Mouse (Mus musculus) embryonic stem cell, embryonic (primary cell): ENCODE data around the gene Skor1.

Source experiments
- CTCF ChIA-PET, 4 experiments: fragments of 300-600 bp in 2 of 4; fragments of 350-600 bp in 2 of 4; sonication (Branson Sonifier 250); formaldehyde crosslinking; loops; one replicate each; lab custom pipeline; 2022; ENCODE audit warnings: inconsistent platforms in 2 of 4; lab: Charles Lee
- POLR2A ChIA-PET, 4 experiments: fragments of 300-600 bp in 2 of 4; fragments of 350-600 bp in 2 of 4; sonication (Branson Sonifier 250); formaldehyde crosslinking; loops; one replicate each; lab custom pipeline; 2022; ENCODE audit warnings: antibody characterized with exemption in 4 of 4, inconsistent platforms in 1 of 4; lab: Charles Lee

Gene Skor1

GRCm38 (mm10) chr9:63163756-63164155 lies 15.0 kb upstream of the Skor1 start:
- POLR2A ChIA-PET, result no interaction called here
- CTCF ChIA-PET, result interaction anchor here in 1 of 4 experiments (0.6 kb wide), 1 partner anchor 463 kb away, joined by 3 read pairs; no protein-coding TSS in a partner anchor

DNA sequence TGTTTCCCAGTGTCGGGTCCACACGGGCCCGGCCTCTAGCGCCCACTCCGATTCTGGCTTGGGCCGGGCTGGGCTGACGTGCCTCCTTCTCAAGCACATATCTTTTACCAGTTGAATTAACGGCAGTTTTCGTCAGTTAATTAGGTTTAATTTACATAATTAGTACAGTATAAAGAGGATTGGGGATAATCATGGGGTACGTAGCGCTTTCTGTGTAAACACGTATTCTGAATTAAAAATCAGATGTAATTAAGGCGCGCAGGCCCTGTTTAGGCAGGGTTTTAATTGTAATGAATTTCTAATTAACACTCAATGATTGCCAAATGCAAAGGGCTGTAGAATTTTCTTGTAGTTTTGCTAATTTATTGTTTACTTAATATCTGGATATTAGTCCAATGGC lies 3.2 kb upstream of the Skor1 start:
- CTCF ChIA-PET, result interaction anchor here in 2 of 4 experiments (0.5 to 1.5 kb wide), 5 partner anchors 12 to 29 kb away, joined by 3 to 4 read pairs (median 4); no protein-coding TSS in a partner anchor
- POLR2A ChIA-PET, result interaction anchor here in 3 of 4 experiments (0.6 to 1.6 kb wide), 6 partner anchors 10 to 545 kb away, joined by 3 to 5 read pairs (median 3); no protein-coding TSS in a partner anchor

DNA sequence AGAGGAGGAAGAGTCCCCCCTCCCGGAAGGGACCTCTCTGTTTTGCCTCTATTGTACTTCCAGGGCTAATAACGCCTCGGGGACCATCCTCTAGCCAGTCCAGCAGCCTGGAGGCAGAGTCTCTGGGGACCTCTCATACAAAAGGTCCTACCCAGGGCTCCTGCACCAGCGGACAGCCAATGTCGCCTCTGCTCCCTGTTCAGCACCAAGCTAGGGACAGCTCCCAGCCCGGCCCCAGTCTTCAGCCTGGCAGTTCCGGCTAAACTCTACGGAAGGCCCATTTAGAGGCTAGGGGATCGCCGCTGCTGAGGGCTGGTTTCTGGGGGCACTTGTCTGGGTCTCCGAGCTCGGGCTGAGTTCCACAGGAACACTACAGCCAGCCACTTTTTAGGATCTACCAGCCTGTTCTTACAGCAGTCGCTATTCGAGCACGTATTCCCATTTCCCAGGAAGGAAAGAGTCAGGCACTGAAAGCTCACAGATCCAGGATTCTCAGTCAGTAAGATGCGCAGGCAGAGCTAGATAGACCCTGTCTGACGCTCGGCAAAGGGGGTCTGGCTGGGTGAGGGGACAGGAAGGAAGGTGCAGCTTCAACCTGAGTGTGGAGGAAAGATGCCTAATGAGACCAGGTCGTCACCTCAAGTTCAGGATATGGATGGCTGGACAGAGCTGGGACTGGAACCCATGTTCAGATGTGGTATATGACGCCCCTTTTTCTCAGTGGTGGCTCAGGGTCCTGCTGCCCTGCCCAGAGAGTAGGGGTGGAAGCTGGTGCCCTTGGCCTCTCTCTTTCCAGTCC lies 2.5 kb upstream of the Skor1 start:
- POLR2A ChIA-PET, result interaction anchor here in 3 of 4 experiments (0.6 to 1.6 kb wide), 9 partner anchors 11 to 544 kb away, joined by 3 to 5 read pairs (median 3); no protein-coding TSS in a partner anchor
- CTCF ChIA-PET, result interaction anchor here in 3 of 4 experiments (0.7 to 1.5 kb wide), 6 partner anchors 11 to 181 kb away, joined by 3 to 4 read pairs (median 4); no protein-coding TSS in a partner anchor

DNA sequence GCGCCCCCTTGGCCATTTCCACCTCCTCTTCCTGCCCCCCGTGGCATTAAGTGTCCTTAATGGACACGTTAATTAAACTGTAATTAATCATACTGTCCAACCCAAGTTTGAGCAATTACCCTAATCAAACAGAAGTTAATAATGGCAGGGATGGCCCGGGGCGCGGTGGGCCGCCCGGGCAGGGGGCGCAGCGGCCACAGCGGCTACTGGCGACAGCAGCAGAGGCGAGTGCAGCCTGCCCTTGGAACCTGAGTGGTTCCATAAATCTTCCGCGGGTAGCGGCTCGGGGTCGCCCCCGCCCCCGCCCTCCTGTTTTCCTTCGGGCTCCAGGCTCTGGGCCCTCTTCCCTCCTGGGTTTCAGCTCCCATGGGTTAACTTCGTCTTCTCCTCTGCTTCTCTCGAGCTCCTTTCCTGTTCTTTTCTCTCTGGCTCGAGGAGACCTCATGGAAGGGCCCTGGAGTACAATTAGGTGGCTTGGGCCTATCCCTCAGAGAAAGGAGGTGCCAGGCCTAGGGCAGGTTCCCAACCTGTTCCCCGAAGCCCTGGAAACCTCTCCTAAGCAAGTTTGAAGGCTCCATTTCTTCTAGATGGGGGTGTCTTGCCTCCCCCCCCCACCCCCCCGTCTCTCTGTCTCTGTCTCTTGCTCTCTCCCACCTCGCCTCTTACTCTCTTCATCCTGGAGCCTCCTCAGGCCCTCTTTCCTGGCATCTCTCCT lies 1.5 kb upstream of the Skor1 start:
- CTCF ChIA-PET, result interaction anchor here (0.6 to 1.5 kb wide), 4 partner anchors 10 to 751 kb away, joined by 3 to 4 read pairs (median 4); no protein-coding TSS in a partner anchor

GRCm38 (mm10) chr9:63149372-63149766 lies 608 bp upstream of the Skor1 start:
- CTCF ChIA-PET, result interaction anchor here in 3 of 4 experiments (0.6 to 0.7 kb wide), 3 partner anchors 10 to 702 kb away, joined by 3 to 8 read pairs (median 3); no protein-coding TSS in a partner anchor

More for the DNA sequence above, 1.5 kb upstream of the Skor1 start:
- POLR2A ChIA-PET, result interaction anchor here in 2 of 4 experiments (0.6 to 1.6 kb wide), 6 partner anchors 12 to 426 kb away, joined by 3 to 5 read pairs (median 4); no protein-coding TSS in a partner anchor

DNA sequence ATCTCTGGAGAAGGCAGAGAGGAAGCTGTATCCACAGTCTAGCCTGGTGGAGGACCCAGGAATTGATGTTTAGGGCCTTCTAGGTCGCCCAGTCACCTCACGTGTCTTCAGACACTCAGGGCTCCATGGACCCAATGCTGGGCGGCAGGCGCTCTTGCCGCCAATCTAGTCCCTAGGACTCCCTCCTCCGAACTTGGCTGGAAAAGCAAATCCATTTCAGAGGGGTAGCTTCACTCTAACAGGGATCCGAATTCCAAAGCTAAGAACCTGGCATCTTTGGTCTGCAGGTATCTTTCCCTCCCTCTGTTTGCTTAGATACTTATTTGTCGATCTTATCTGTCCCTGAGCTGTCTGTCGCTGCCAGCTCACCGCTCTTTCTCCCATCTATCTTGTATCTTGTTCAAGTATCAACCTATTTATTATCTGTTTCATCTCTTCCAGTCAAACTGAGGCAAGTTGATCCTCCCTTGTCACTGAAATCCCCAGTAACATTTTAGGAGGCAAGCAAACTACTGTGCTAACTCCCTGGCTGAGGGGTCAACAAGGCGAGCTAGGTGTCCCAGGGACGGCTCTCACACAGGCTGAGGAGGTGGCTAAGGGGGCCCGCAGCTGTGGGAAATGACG lies 863 bp downstream of the Skor1 start:
- ChIA-PET POLR2A (interaction anchor here in 2 of 4 experiments (0.6 to 4.6 kb wide), 5 partner anchors 12 to 1196 kb away, joined by 3 to 23 read pairs (median 9); no protein-coding TSS in a partner anchor), CTCF (interaction anchor here in 1 of 4 experiments (0.8 to 1.1 kb wide), 2 partner anchors 13 to 24 kb away, joined by 3 to 5 read pairs; no protein-coding TSS in a partner anchor)

More at GRCm38 (mm10) chr9:63149372-63149766, 608 bp upstream of the Skor1 start:
- POLR2A ChIA-PET, result interaction anchor here in 1 of 4 experiments (0.6 to 4.6 kb wide), 2 partner anchors 13 to 1955 kb away, joined by 3 to 23 read pairs; no protein-coding TSS in a partner anchor

DNA sequence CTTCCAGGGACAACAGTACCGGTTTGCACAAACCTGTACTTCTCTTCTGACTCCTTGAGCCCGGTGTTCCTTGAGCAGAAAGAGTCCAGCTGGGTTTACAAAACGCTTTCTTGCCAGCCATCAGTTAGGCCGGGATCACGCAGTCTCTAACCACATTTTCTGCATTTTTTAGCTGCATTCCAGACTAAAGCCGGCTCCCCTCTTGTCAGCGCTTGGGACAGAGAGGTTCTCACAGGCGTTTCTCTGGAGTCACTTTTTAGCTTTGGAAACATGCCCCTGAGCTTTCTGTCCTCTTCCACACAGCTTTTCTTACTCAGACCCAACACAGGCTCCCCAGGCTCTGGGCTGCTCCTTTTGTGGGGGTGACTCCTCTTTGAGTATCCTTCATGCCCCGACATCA lies 1.5 kb downstream of the Skor1 start:
- ChIA-PET POLR2A (interaction anchor here in 2 of 4 experiments (0.6 to 4.6 kb wide), 8 partner anchors 11 to 1195 kb away, joined by 3 to 23 read pairs (median 6); partner anchors contain the start of gene Map2k5 (in 1 of the 2)), CTCF (interaction anchor here in 2 of 4 experiments (1.1 to 1.4 kb wide), 2 partner anchors 12 kb away, joined by 3 to 7 read pairs; no protein-coding TSS in a partner anchor)

GRCm38 (mm10) chr9:63146856-63147274 lies 1.9 kb downstream of the Skor1 start:
- POLR2A ChIA-PET, result interaction anchor here in 3 of 4 experiments (0.5 to 4.6 kb wide), 9 partner anchors 9 to 656 kb away, joined by 3 to 23 read pairs (median 6); partner anchors contain the start of gene Map2k5 (in 1 of the 3)

GRCm38 (mm10) chr9:63146126-63146855 lies 2.5 kb downstream of the Skor1 start:
- ChIA-PET CTCF (interaction anchor here in 3 of 4 experiments (0.6 to 1.4 kb wide), 5 partner anchors 9 to 387 kb away, joined by 3 to 7 read pairs (median 4); no protein-coding TSS in a partner anchor), POLR2A (interaction anchor here in 3 of 4 experiments (0.5 to 4.6 kb wide), 9 partner anchors 9 to 657 kb away, joined by 3 to 23 read pairs (median 6); partner anchors contain the start of gene Map2k5 (in 1 of the 3))

More at GRCm38 (mm10) chr9:63146856-63147274, 1.9 kb downstream of the Skor1 start:
- CTCF ChIA-PET, result interaction anchor here in 3 of 4 experiments (0.6 to 1.4 kb wide), 4 partner anchors 10 to 319 kb away, joined by 3 to 7 read pairs (median 6); no protein-coding TSS in a partner anchor

- ChIA-PET CTCF (interaction anchor here in 3 of 4 experiments (0.7 to 1.3 kb wide), 4 partner anchors 8 to 386 kb away, joined by 3 to 4 read pairs (median 3); no protein-coding TSS in a partner anchor), POLR2A (interaction anchor here in 3 of 4 experiments (0.5 to 4.6 kb wide), 10 partner anchors 8 to 318 kb away, joined by 3 to 23 read pairs (median 6); partner anchors contain the start of gene Map2k5 (in 1 of the 3))
These were observed 3.3 kb downstream of the Skor1 start for GRCm38 (mm10) chr9:63145249-63146125.

- POLR2A ChIA-PET, result interaction anchor here in 2 of 4 experiments (0.7 to 4.6 kb wide), 6 partner anchors 9 to 319 kb away, joined by 3 to 23 read pairs (median 4); no protein-coding TSS in a partner anchor
- CTCF ChIA-PET, result interaction anchor here in 1 of 4 experiments (0.7 to 1.1 kb wide), 2 partner anchors 16 to 109 kb away, joined by 3 read pairs; no protein-coding TSS in a partner anchor
These were observed 4.1 kb downstream of the Skor1 start for GRCm38 (mm10) chr9:63144502-63145248.

- ChIA-PET POLR2A (interaction anchor here in 2 of 4 experiments (1.1 to 1.7 kb wide), 3 partner anchors 10 to 12 kb away, joined by 3 to 4 read pairs (median 3); no protein-coding TSS in a partner anchor), CTCF (interaction anchor here in 1 of 4 experiments (1.1 kb wide), 1 partner anchor 17 kb away, joined by 3 read pairs; no protein-coding TSS in a partner anchor)
These were observed 4.9 kb downstream of the Skor1 start for GRCm38 (mm10) chr9:63143641-63144501.

GRCm38 (mm10) chr9:63143227-63143626 lies 5.5 kb downstream of the Skor1 start:
- POLR2A ChIA-PET, result interaction anchor here in 1 of 4 experiments (1.7 kb wide), 1 partner anchor 10 kb away, joined by 3 read pairs; no protein-coding TSS in a partner anchor
- CTCF ChIA-PET, result no interaction called here
